Mouse (Mus musculus): ENCODE measurements around the gene Olfr91. TPM values are rescaled to one million over a fixed set of nuclear protein-coding genes. Genes with fewer than 3 reads are reported as not detected.

Olfr91 gene
- total and polyA plus RNA-seq, 2 experiments from 2014 or later, result not detected

- Histone ChIP-seq H3K4me1 (ENCODE audit: insufficient read depth) (peaks cover 7% of the 10 kb centered on the region; the same call in 1 of the 2 replicates), H3K36me3 (ENCODE audit: insufficient read depth) (no peaks in the 10 kb centered on the region), H3K27ac (ENCODE audit: low read depth, low read length) (no peak overlapping the region), H3K4me2 (ENCODE audit: low read depth) (no peak overlapping the region), H3K27me3 (ENCODE audit: insufficient read depth, low read length) (no peaks in the 10 kb centered on the region), H3K9ac (no peak overlapping the region), H3K9me3 (ENCODE audit: low read length) (no peaks in the 10 kb centered on the region), H3K4me3 (ENCODE audit: low read depth, low read length) (no peak overlapping the region)
- peak; percentile 62 for ATAC-seq
- peak; percentile 91 for TF ChIP-seq CTCF (IDR thresholded peaks at IDR 0.05; ENCODE audit: low read depth)
- 6% methylated on average over 8 of the region's 8 CpGs for WGBS
- DNase-seq, result peak; percentile 88
Measured at GRCm38 (mm10) chr17:37083327-37083726, 14.8 kb downstream of the Olfr91 start.

GRCm38 (mm10) chr17:37081659-37082058 lies 16.4 kb downstream of the Olfr91 start:
- Histone ChIP-seq H3K4me1 (ENCODE audit: insufficient read depth) (peaks cover 7% of the 10 kb centered on the region; the same call in 1 of the 2 replicates), H3K27me3 (ENCODE audit: insufficient read depth, low read length) (no peaks in the 10 kb centered on the region), H3K36me3 (ENCODE audit: insufficient read depth) (no peaks in the 10 kb centered on the region), H3K9ac (no peak overlapping the region), H3K9me3 (ENCODE audit: low read length) (no peaks in the 10 kb centered on the region), H3K4me3 (ENCODE audit: low read depth, low read length) (no peak overlapping the region), H3K4me2 (ENCODE audit: low read depth) (no peak overlapping the region), H3K27ac (ENCODE audit: low read depth, low read length) (no peak overlapping the region)
- no peak for TF ChIP-seq CTCF (IDR thresholded peaks at IDR 0.05; ENCODE audit: low read depth)
- DNase-seq, result no peak
- WGBS, result 86% methylated on average over 4 of the region's 4 CpGs
- ATAC-seq, result no peak

- WGBS, result 27% methylated on average over 5 of the region's 5 CpGs
Measured at GRCm38 (mm10) chr17:37080119-37080518, 18.0 kb downstream of the Olfr91 start.

GRCm38 (mm10) chr17:37078990-37079389 lies 19.1 kb downstream of the Olfr91 start:
- no peak overlapping the region for H3K4me2 ChIP-seq (ENCODE audit: low read depth)
- H3K36me3 ChIP-seq (ENCODE audit: insufficient read depth), result peaks cover 24% of the 10 kb centered on the region
- no peak for TF ChIP-seq CTCF (IDR thresholded peaks at IDR 0.05; ENCODE audit: low read depth)
- no peak overlapping the region for H3K4me3 ChIP-seq (ENCODE audit: low read depth, low read length)
- whole genome bisulfite sequencing, result 3% methylated on average over 2 of the region's 2 CpGs
- peak; percentile 24; the same call in 1 of the 2 replicates for ATAC-seq
- no peaks in the 10 kb centered on the region for H3K27me3 ChIP-seq (ENCODE audit: insufficient read depth, low read length)
- H3K4me1 ChIP-seq (ENCODE audit: insufficient read depth), result peaks cover 7% of the 10 kb centered on the region; the same call in 1 of the 2 replicates
- DNase-seq, result no peak
- H3K9ac ChIP-seq, result 0 out of 2 replicates have a peak overlapping the region, but pooled peaks have one; percentile 18
- H3K27ac ChIP-seq (ENCODE audit: low read depth, low read length), result peak overlapping the region; percentile 15; the same call in 1 of the 2 replicates
- H3K9me3 ChIP-seq (ENCODE audit: low read length), result no peaks in the 10 kb centered on the region

More at GRCm38 (mm10) chr17:37080119-37080518, 18.0 kb downstream of the Olfr91 start:
- DNase-seq (no peak), ATAC-seq (no peak)
- Histone ChIP-seq H3K36me3 (ENCODE audit: insufficient read depth) (peaks cover 13% of the 10 kb centered on the region), H3K27ac (ENCODE audit: low read depth, low read length) (no peak overlapping the region), H3K9me3 (ENCODE audit: low read length) (no peaks in the 10 kb centered on the region), H3K4me1 (ENCODE audit: insufficient read depth) (peaks cover 7% of the 10 kb centered on the region; the same call in 1 of the 2 replicates), H3K4me3 (ENCODE audit: low read depth, low read length) (no peak overlapping the region), H3K27me3 (ENCODE audit: insufficient read depth, low read length) (no peaks in the 10 kb centered on the region), H3K4me2 (ENCODE audit: low read depth) (no peak overlapping the region), H3K9ac (no peak overlapping the region)
- no peak for TF ChIP-seq CTCF (IDR thresholded peaks at IDR 0.05; ENCODE audit: low read depth)

- ATAC-seq (no peak), DNase-seq (no peak)
- H3K9me3 ChIP-seq (ENCODE audit: low read length), result no peaks in the 10 kb centered on the region
- no peak overlapping the region for H3K4me2 ChIP-seq (ENCODE audit: low read depth)
- no peaks in the 10 kb centered on the region for H3K27me3 ChIP-seq (ENCODE audit: insufficient read depth, low read length)
- H3K27ac ChIP-seq (ENCODE audit: low read depth, low read length), result no peak overlapping the region
- peaks cover 30% of the 10 kb centered on the region for H3K36me3 ChIP-seq (ENCODE audit: insufficient read depth)
- no peak for TF ChIP-seq CTCF (IDR thresholded peaks at IDR 0.05; ENCODE audit: low read depth)
- no peak overlapping the region for H3K4me3 ChIP-seq (ENCODE audit: low read depth, low read length)
- 26% methylated on average over 1 of the region's 1 CpGs for WGBS
- H3K9ac ChIP-seq, result no peak overlapping the region
- H3K4me1 ChIP-seq (ENCODE audit: insufficient read depth), result peaks cover 7% of the 10 kb centered on the region; the same call in 1 of the 2 replicates
Measured at GRCm38 (mm10) chr17:37078193-37078592, 19.9 kb downstream of the Olfr91 start.

- H3K36me3 ChIP-seq (ENCODE audit: insufficient read depth), result peaks cover 49% of the 10 kb centered on the region
Measured at GRCm38 (mm10) chr17:37075766-37076165, 22.3 kb downstream of the Olfr91 start.

GRCm38 (mm10) chr17:37075181-37075580 lies 22.9 kb downstream of the Olfr91 start:
- Histone ChIP-seq H3K4me3 (ENCODE audit: low read depth, low read length) (no peak overlapping the region), H3K36me3 (ENCODE audit: insufficient read depth) (peaks cover 55% of the 10 kb centered on the region), H3K9me3 (ENCODE audit: low read length) (no peaks in the 10 kb centered on the region), H3K9ac (no peak overlapping the region), H3K27me3 (ENCODE audit: insufficient read depth, low read length) (no peaks in the 10 kb centered on the region), H3K4me1 (ENCODE audit: insufficient read depth) (peaks cover 7% of the 10 kb centered on the region; the same call in 1 of the 2 replicates), H3K4me2 (ENCODE audit: low read depth) (no peak overlapping the region), H3K27ac (ENCODE audit: low read depth, low read length) (no peak overlapping the region)
- DNase-seq (no peak), ATAC-seq (no peak)
- 88% methylated on average over 6 of the region's 6 CpGs for WGBS
- no peak for TF ChIP-seq CTCF (IDR thresholded peaks at IDR 0.05; ENCODE audit: low read depth)

More at GRCm38 (mm10) chr17:37075766-37076165, 22.3 kb downstream of the Olfr91 start:
- no peaks in the 10 kb centered on the region for H3K27me3 ChIP-seq (ENCODE audit: insufficient read depth, low read length)
- no peak overlapping the region for H3K9ac ChIP-seq
- H3K4me2 ChIP-seq (ENCODE audit: low read depth), result no peak overlapping the region
- WGBS, result 90% methylated on average over 2 of the region's 2 CpGs
- no peak for DNase-seq
- H3K27ac ChIP-seq (ENCODE audit: low read depth, low read length), result no peak overlapping the region
- TF ChIP-seq CTCF (IDR thresholded peaks at IDR 0.05; ENCODE audit: low read depth), result no peak
- H3K9me3 ChIP-seq (ENCODE audit: low read length), result no peaks in the 10 kb centered on the region
- no peak overlapping the region for H3K4me3 ChIP-seq (ENCODE audit: low read depth, low read length)
- H3K4me1 ChIP-seq (ENCODE audit: insufficient read depth), result peaks cover 7% of the 10 kb centered on the region; the same call in 1 of the 2 replicates
- no peak for ATAC-seq
